Mouse (Mus musculus) ES-E14 (cell line): ENCODE measurements around the gene Cacng8.

Experiments used
- HCFC1 ChIP-seq: IDR thresholded peaks from 2 replicates; pipeline ENCODE4 v1.6.1; 2012; ENCODE audit warnings: low read length, inconsistent platforms, borderline replicate concordance; ENCODE audit not compliant: insufficient read depth
- ZC3H11A ChIP-seq: IDR thresholded peaks from 2 replicates; pipeline ENCODE4 v1.6.1; 2012; ENCODE audit warnings: low read depth, mild to moderate bottlenecking, inconsistent platforms, low read length, borderline replicate concordance
- ZNF384 ChIP-seq: IDR thresholded peaks from 2 replicates; pipeline ENCODE4 v1.6.1; 2012; ENCODE audit warnings: low read depth, low read length, inconsistent platforms

DNA sequence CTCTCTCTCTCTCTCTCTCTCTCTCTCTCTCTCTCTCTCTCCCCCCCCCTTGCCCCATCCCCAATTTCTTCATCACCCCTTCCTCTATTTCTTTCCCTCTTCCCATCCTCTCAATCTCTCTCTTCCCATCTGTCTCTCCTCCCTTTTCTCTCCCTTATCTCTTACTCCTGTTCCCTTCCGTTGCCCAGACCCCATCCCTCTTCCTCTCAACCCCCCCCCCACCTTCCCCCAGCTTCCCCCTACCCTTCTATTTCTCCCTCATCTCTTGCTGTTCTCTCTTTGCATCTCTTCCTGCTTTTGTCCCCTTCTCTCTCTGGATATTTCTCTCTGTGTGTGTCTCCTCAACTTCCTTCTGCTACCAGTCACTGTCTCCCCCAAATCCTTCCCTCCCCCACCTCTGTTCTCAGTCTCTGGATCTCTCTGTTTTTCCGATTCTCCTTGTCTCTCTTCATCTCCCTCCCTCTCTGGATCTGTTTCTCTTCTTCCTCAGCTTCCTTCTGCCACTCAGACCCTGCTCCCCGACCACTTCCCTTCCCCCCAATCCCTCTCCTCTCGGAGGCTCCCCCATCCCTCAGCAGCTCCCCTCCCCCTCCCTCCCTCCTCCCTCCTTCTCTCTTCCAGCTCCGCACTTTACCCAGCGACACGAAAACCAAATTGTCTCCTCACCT is at the start of gene Cacng8:
- TF ChIP-seq ZNF384 (no peak), HCFC1 (no peak), ZC3H11A (no peak)
